Mouse (Mus musculus): ENCODE measurements around the gene Cap1.
"Not testable (repeated sequence)": the region's sequence is repeated elsewhere in the genome, so short reads cannot be mapped to it uniquely, and the experiment has no call there.

Gene Cap1

DNA sequence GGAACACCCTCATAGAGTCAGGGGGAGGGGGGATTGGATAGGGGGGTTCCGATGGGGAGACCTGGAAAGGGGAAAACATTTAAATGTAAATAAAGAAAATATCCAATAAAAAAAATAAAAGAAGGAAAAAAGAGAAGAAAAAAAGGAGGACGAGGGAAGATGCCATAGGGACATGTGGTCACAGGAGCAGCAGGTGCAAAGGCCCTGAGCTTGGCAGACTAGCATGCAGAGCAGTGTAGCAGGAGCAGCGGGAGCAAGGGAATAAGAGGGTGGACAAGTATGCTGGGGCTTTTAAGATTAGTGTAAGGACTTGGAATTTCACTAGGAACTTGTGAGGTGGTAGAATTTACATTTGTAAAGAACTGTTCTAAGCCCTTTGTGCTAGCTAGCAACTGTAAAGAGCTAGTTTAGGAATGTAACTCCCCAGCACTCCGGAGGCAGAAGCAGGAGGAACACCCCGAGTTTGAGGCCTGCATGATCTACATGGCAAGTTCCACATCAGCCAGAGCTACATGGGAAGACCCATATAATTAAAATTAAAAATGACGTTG is 48.6 kb downstream of the Cap1 start:
- DNase-seq (ENCODE audit: low spot score): no peak

DNA sequence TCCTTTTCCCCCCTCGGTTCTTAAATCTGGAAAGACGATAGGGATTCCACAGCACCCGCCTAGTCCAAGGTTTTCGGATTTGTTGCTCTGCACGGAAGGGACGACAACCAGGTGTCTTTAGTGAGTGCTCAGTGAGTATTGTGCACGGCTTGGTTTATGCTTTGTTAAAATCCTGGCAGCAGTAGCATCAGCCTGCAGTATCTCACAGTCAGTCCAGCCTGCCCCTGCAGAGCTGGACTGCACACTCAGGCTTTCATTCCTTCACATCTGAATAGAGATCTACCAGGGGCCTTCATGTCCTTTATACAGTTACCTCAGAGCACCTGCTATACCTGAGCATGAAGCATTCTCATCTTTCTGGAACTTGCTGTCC is 49.5 kb downstream of the Cap1 start:
- no peak for DNase-seq (ENCODE audit: low spot score)

DNA sequence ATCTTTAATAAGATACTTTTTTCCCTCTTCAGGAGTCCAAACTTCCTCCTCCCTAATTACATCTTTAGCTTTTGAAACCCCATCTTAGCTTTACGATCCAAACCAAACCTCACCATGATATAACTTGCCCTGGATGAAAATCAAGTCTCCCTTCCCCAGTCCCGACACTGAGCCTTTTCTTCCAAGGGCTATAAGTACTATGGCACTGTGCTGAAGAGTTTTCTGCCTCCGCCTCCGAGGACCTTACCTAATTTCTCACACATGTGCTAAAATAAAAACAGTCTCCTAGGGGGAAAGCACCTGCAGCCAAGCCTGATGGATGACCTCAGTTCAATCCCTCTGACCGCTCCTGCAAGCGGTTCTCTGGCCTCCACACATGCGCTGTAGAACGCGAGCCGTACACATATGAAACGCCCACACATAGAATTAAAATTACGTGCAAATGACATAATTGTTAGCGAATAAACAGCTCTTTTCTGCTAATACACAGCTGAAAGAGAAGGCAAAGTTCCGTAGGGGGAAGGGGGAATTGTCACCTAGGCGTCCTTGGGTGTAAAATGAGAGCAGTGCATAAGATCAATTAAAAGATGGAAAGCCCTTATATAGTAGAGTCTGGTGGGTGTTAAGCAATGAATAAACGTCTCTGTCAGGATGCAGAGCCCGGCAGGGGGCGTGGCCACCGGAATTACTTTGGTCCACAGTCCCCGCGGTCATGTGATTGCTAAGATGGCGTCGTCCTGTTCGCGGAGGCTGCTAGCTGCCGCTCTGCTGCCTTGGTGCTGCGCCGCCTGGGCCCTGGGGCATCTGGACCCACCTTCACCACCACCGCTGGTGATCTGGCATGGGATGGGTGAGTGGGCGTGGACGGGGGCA is 50.1 kb downstream of the Cap1 start, which contains the start of gene Ppt1:
Gene Ppt1, plus strand, starts transcription at position 713 of the 873 bp plus-strand sequence.
- peak; percentile 84 for DNase-seq (ENCODE audit: low spot score)

DNA sequence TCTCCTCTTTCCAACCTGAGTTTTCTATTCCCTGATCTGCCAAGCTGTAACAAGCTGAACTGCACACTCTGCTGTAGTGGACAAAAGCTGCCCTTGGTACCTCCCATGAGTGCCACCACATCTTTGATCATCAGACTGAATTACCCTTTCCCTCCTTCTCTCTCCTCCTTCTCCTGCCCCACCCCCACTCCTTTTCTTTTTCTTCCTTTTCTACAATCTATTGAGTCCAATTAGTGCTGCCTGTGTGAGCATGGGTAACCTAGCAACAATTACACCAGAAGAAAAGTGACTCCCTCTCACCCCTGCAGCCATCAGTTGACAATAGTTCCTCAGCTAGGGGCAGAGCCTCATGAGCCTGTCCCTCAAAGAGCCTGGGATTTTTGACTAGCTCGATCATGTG is 54.0 kb downstream of the Cap1 start:
- no peak for DNase-seq (ENCODE audit: low spot score)

DNA sequence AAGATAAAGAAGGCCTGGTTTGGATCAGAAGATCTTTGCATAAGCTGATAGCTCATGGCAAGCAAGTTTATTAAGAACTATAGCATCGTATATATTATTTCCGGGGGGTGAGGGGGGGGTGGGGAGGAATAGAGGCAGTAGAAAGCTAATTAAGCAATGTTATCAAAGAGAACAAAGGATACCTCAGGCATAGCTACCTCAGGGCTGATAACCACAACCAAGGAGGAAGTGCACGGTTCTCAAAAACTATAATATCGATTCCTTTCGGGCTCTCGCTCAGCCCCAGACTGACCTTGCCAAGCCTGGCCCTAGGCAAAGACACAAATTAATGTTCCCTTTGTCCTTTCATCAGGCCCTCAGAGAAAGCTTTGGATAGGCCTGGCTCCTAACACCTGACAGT is 56.5 kb downstream of the Cap1 start:
- no peak for DNase-seq (ENCODE audit: low spot score)

- no peak for DNase-seq (ENCODE audit: low spot score)
Measured at GRCm38 (mm10) chr4:122827651-122828050, 58.2 kb downstream of the Cap1 start.

GRCm38 (mm10) chr4:122820941-122821340 is 64.9 kb downstream of the Cap1 start:
- not testable (repeated sequence) for DNase-seq (ENCODE audit: low spot score)

DNA sequence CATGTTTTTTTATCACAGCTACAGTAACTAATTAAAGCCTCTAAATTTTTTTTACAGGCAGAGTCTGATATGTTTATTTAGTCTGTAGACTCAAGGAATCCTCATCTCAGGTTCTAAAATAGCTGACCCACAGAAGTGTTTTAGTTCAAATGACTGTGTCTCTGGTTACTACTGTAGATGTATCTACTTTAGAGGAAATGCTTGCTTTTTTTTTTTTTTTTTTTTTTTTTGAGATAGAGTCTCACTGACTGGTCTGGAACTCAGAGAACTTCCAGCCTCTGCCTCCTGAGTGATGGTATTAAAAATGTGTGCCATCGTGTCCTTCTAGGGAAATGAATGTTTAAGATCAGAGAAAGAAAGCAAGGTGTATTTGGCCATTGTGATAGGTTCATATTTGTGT is 69.7 kb downstream of the Cap1 start:
- DNase-seq (ENCODE audit: low spot score): no peak

DNA sequence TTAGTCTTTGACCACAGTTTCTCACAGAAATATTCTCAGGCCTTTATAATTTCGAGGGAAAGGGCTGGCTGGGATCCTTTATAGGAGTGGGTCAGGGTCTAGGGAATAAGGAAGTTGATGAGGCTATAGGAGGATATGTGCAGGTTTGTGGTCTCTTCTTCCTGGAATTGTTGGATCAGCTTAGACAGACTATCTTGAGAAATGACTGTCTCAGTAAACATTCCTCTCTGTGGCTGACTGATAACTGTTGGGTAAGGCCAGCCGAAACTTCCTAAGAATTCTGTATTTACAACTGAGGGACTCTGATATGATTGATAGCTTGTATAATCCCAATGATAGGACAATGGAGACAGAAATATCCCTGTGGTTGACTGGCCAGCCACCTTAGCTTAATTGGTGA is 74.0 kb downstream of the Cap1 start:
- no peak for DNase-seq (ENCODE audit: low spot score)

- no peak for DNase-seq (ENCODE audit: low spot score)
Measured at GRCm38 (mm10) chr4:122811180-122811579, 74.7 kb downstream of the Cap1 start.
